Mouse (Mus musculus): Measurements from ENCODE around the gene Cdc26.

- no peak for TF ChIP-seq USF1 (IDR thresholded peaks at IDR 0.05; ENCODE audit: low read depth)
- no peak for TF ChIP-seq CTCF (IDR thresholded peaks at IDR 0.05; ENCODE audit: control insufficient read depth, insufficient read depth, insufficient read length)
- no peak for TF ChIP-seq CEBPB (IDR thresholded peaks at IDR 0.05; ENCODE audit: low read depth)
These were observed 34.8 kb downstream of the Cdc26 start for GRCm38 (mm10) chr4:62373668-62374067.

All from C2C12 (cell line).